Mouse (Mus musculus): ENCODE results near the gene Ccdc187.

Gene Ccdc187

DNA sequence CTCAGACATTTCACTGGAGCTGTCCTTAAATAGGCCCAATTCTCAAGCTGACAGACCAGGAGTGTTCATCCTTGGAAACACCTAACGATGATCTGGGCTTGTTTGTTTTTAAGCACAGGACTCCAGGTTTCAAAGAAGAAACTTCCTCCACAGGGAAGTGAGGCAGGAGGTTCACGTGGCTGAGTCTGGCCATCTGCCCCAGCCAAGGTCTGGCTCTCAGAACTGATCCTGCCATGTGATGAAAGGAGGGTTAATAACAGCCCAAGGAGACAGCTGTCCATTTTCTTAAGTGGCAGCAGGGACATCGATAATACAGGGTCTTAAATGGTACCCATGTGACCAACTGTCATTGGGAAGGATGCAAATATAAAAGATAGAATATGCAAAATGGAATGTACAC lies 84.8 kb downstream of the Ccdc187 start:
- DNase-seq (ENCODE audit: low spot score), result no peak

GRCm38 (mm10) chr2:26208126-26208789 lies 86.1 kb downstream of the Ccdc187 start, which contains the start of gene Lhx3:
Lhx3 (minus strand) TSS chr2:26208289.
- DNase-seq (ENCODE audit: low spot score), result peak; percentile 59

GRCm38 (mm10) chr2:26207559-26207958 lies 86.8 kb downstream of the Ccdc187 start:
- DNase-seq (ENCODE audit: low spot score), result no peak

- DNase-seq (ENCODE audit: low spot score), result no peak
Measured at GRCm38 (mm10) chr2:26205761-26206160, 88.6 kb downstream of the Ccdc187 start.

GRCm38 (mm10) chr2:26205126-26205525 lies 89.2 kb downstream of the Ccdc187 start:
- no peak for DNase-seq (ENCODE audit: low spot score)

- peak; percentile 24 for DNase-seq (ENCODE audit: low spot score)
Measured at GRCm38 (mm10) chr2:26202849-26203475, 91.4 kb downstream of the Ccdc187 start.

DNA sequence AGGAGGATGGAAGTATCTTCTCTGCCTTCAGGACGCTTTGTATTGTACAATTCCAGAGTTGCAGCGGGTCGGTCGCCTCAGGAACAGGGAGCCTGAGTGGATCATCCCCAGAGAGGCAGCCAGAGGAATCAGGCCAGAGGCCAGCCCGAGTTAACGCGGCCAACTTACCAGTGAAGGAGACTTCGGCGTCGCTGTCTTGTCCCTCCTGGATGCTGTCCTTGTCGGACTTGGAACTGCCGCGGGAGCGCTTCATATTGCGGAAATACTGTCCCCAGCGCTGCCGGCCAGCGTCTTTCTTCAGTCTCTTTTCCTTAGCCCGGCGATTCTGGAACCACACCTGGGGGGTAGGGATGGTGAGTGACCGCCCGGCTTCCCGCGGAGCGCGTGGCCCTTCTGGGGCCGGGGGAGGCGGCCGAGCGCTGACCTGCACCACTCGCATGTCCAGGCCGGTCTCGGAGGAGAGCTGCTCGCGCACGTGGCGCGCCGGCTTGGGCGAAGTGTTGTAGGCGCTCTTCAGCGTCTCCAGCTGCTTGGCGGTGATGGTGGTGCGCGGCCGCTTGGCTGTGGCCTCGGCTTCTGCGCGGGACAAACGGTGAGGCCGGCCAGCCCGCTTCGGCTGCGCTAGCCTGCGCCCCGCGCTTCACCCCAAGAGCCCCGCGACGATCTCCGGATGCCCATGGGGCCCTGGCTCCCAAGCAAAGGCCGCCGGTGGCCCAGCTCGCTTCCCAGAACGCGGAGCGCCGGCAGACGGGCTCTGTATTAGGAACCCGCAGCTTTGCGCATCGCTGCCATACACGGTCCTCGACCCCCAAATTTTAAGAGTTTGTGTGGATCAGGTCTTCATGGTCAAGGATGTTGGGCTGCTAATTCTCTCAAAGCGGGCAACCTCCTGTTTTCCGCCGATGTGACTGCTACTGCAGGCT lies 92.2 kb downstream of the Ccdc187 start:
- no peak for DNase-seq (ENCODE audit: low spot score)

GRCm38 (mm10) chr2:26198488-26198887 lies 95.9 kb downstream of the Ccdc187 start:
- DNase-seq (ENCODE audit: low spot score), result no peak

- DNase-seq (ENCODE audit: low spot score), result no peak
Measured at GRCm38 (mm10) chr2:26194552-26195339, 99.6 kb downstream of the Ccdc187 start.
